Mouse (Mus musculus) thymus, postnatal 0 days (tissue): ENCODE data around the gene Map1b. TPM values are rescaled to one million over a fixed set of nuclear protein-coding genes. Genes with fewer than 3 reads are reported as not detected.

ENCODE experiments used
- DNase-seq: peaks from one replicate; pipeline ENCODE4 v3.0.0-alpha.2; 2015; ENCODE audit warnings: low spot score
- polyA plus RNA-seq: library from polyadenylated mRNA; unstranded; fragments of >200 nt; fragmentation: Nextera tagmentation; extraction: Ambion mirVana; gene quantifications from 2 replicates; pipeline ENCODE4 v1.2.1, GENCODE M21; 2015

Map1b gene
- 4.0 and 5.8 TPM in 2 replicates for polyA plus RNA-seq

GRCm38 (mm10) chr13:99516448-99516881, at the start of gene Map1b:
Gene Map1b (minus strand): TSS chr13:99516540.
- DNase-seq: peak; percentile 9

DNA sequence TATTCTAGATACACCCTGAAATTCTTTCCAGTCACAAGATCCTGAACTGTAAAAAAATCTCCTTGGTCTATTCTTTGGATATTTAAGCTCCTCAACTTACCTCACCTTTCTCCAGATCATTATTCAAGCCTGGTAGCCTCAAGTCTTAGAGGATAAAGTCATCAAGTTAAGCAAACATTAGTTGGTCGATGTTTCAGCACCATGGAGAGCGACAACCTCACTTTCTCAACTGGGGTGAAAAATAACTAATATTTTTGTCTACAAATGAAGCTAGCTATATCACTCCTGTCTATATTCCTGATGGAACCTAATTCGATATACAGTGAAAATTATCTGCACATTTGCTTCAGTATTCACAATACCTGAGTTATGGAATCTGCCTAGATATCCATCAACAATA, 48.0 kb upstream of the Map1b start:
- DNase-seq: peak; percentile 27

DNA sequence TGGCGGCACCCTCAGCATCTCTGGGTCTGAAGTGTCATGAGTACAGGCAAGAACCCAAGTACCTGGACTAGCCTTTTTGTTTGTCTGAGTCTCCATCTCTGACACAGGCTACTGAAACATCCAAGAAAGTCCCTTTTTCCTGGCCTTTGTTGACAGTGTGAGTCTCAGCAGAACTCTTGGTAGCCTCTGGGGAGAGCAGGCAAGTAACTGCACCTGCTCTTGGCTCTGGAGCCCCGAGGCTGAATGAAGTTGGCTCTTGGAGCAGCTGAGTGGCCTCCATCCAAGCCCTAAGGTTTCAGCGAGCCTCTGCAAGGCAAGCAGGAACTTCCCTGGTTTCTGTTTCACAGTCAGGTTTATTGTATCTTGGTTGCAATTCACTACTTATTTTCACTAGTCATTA, 46.7 kb upstream of the Map1b start:
- DNase-seq: no peak

- DNase-seq: no peak
These were observed 45.7 kb upstream of the Map1b start for GRCm38 (mm10) chr13:99561843-99562550.

- DNase-seq: no peak
These were observed 44.6 kb upstream of the Map1b start for GRCm38 (mm10) chr13:99560674-99561639.

DNA sequence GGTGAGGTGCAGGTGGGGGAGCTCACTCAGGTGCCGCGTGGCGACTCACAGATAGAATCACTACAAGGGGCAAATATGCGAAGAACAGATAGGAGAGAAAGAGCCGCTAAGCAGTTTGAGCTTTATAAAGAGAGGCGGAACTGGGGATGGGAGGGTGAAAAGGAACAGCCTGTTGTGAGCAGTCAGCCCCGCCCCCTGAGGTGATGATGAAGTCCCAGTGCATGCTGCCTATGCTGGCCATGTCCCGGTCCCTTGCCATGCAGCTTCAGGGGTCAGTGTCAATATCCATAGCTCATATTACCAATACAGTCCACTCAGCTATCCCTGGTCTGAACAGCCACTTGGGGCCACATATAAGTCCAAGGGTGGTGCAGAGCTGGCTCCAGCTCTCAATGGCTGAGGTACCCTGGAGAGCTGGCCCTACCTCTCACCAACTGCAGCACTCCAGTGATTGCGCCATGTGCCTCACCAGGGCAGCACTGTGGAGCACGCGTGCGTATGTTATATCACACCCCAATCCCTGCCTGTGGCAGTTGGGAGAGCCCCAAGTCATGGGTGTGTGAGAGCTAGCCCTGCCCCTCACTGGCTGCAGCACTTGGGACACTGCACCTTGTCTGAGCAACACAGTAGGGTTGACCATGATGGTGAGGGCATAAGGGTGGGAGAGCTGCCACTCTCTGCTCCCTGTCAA, 42.0 kb upstream of the Map1b start:
- no peak for DNase-seq

DNA sequence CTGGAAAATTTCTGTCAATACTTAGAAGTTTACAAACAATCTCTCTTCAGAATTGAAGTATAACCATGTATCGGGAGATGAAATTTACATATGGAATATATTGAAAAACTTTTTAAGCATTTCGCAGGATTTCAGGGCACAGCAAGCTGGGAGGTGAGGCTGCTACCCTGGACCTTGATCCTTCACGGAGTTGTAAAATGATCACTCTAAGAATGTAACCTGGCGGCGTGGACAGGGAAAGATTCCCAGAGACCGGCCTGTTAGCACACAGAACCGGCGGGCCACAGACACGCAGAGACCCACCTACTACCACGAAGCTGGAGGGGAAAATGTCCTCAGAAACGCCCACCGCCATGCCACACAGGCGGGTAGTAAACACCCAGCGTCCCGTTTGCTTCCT, 41.5 kb upstream of the Map1b start:
- no peak for DNase-seq

DNA sequence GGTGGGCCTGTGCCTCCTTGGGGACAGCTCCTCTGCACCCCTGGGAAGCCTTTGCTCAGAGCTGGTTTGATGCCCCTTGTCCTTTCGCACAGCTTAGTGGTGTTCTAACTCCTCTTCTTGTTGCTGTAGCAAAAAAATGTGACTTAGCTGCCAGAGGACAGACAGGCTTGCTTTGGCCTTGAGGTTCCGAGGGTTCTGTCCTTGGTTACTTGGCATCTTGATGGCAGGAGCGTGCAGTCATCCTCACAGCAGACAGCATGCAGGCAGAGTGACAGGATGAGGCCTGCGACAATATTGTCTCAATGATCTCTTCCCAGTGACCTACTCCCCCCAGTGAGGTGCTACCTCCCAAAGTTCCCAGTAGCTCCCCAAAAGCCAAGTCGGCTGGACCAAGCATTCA, 41.0 kb upstream of the Map1b start:
- DNase-seq: no peak

- DNase-seq: no peak
These were observed 38.6 kb upstream of the Map1b start for GRCm38 (mm10) chr13:99554960-99555359.

DNA sequence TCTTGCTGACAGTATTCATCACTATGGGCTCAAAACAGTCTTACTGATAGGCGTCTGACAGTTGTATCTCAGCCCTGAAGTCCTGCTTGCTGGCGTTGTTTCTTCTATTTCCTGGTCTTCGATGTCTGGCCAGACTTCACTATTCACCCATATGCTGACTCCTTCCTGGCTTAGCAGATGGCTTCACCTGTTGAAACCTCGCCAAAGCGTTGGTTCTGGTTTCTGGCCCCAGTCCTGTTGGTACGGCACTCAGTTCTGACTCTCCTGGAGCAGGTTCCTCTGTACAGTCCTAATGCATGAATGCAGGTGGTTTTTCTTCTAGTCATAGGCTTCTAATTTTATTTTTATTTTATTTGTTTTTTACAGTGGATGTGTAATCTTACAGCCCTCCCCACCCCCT, 38.1 kb upstream of the Map1b start:
- DNase-seq: no peak

DNA sequence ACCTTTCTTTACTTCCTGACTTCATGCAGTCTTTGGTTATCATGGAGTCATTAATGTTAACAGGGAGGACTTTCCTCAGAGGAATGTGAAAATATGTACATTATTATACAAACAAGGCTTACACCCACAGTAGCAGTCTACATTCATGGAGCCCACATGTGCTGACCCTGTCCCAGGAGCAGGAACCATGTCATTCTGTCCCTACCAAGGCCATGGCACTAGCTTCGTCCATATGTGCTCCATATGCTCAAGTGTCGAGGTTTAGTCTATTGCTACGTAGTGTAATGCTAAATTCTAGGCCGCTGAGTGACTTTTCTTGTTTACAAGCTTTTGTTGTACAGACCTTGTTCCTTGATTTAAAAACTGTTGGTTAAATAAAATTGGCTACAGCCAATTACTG, 36.0 kb upstream of the Map1b start:
- no peak for DNase-seq

GRCm38 (mm10) chr13:99550679-99551369, 34.5 kb upstream of the Map1b start:
- DNase-seq: no peak

GRCm38 (mm10) chr13:99550060-99550459, 33.7 kb upstream of the Map1b start:
- no peak for DNase-seq

DNA sequence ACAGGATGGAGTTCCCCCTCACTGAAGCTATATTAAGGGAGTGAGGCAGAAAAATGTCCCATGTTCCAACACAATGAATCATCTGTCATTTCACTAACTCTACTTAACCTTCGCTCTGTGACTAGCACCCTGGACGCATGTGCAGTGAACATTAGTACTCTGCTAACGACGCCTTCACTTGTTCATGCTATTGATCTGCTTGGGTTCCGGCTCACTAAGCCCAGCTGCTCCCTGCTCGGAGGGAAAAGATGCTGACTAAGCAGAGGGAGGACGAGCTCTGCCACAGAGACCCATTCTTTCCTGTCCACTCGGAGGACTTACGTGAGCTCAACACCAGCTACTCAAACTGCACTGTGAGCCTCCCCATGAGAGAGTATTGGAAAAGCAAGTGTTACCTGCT, 33.2 kb upstream of the Map1b start:
- no peak for DNase-seq

GRCm38 (mm10) chr13:99546832-99547231, 30.5 kb upstream of the Map1b start:
- no peak for DNase-seq

DNA sequence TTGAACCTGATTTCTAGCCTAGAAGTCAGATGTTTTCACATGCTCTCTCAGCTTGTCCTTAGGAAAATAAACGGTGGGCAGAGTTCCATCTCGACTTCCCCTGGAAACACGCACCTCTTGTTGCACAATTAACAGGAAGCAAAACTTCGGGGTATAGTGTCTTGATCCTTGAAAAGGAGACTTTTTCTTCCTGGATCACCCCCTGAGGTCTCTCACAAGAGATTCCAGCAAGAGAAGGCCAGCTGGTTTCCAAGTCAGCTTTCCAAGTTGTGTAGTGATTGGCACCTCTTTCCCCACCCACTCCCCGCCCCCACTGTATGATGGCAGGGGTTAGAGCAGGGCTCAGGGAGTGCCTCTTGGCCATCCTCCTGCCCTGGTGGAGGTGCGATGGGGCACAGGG, 28.9 kb upstream of the Map1b start:
- no peak for DNase-seq

DNA sequence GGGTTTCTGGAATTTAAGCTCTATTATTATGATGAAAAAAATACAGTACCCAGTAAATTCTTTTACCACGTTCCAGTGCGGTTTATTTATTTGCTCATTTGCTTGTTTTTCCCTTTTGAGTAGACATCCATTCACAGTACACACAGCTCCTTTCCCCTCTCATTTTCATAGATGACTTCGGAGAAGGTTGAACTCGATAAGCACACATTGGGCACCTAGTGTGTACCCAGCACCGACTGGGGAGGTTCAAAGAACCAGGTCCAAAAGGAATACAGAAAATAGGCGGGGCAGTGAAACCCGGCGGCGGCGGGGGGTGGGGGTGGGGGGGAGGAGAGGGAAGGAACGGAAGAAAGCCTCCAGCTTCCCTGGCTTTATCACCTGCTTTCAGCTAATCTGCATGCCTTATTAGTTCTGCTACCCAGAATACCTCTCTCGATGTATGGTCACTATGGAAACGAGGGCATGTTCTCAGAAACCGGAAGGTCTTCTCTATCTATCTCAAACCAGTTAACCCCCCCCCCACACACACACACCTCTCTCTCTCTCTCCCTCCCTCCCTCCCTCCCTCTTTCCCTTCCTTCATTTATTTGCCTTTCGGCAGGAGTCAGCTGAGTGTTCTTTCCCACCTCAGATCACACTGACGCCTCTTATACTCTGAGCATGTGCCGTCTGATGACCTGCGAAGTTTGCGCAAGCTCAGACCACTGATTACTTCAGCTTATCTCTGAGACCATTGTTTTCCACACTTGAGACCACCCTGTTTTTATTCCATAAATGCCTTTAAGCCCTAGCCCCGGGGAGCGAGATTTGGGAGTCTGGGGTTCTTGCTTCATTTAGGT, 25.3 kb upstream of the Map1b start:
- DNase-seq: no peak

DNA sequence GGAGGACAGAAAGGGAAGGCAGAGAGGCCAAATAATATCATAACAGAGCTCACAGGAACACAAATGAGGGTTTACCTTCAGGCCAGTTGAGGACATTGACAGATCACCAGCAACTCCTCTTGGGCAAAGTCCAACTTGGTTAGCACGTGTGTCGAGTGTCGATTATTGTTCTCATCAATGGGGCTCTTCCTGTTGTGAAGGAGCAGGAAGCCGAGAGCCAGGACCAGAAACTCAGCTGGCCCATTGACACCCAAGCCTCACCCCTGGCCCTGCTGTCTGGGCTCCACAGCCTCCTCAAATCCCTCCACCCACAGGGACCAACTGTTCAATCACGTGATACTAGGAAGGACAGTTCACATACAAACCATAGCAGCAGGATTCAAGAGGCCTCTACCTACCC, 22.9 kb upstream of the Map1b start:
- no peak for DNase-seq

DNA sequence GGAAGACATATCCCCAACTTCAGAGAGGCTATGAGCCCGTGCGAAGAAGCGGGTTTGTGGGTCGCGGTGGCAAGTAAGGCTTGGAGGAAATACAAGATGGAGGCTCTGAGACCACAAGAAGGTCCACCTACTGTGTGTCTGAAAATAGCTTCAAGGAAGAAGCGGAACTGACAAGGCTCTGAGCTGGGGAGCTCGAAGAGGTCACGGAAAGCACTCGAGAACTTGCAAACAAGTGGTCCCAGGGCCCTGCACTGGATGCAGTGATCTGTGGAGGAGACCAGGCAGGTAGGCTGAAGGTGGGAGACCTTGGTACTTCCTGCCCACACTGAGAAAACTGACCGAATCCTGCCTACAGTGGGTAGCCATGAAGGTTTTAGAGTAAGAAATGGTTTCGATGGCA, 22.5 kb upstream of the Map1b start:
- no peak for DNase-seq

DNA sequence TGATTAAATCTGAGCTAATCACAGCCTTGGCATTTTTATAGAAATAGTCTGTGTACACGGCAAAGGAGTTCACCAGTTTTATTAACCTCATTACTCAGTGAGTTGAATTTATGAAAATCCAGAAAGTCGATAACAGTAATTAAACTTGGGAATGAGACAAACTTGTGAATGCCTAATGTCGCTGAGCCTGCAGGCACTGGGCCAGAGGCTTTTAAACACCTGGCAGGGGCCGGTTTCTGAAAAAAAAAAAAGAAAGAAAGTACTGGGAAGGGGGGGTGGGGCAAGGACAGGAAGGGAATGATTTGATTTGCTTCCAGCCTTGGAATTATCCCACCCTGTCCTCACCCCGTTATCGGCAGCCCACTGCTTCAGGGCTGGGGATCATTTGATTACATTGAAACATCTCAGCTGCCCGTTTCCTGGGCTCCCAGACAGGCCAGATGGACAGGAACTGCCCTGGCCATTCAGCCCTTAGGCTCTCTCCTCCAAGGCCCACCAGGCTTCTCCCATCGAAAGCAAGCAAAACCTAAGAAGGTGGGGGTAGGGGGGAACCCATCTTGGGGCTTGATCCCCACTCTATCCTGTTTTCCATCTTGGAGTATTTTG, 21.7 kb upstream of the Map1b start:
- no peak for DNase-seq
